Mouse (Mus musculus) macrophage (primary cell): Measurements from ENCODE around the gene Negr1. TPM values are rescaled to one million over a fixed set of nuclear protein-coding genes. Genes with fewer than 3 reads are reported as not detected.

Source experiments
- H3K27ac ChIP-seq: fragments of 350-480 bp; formaldehyde crosslinking; 2 replicates; pipeline ENCODE4 v1.9.0; 2021
- H3K36me3 ChIP-seq: fragments of 350-480 bp; formaldehyde crosslinking; 2 replicates; pipeline ENCODE4 v1.9.0; 2021; ENCODE audit errors: inconsistent target
- H3K4me3 ChIP-seq: fragments of 350-480 bp; formaldehyde crosslinking; 2 replicates; pipeline ENCODE4 v1.9.0; 2021; ENCODE audit errors: inconsistent target
- H3K79me2 ChIP-seq: fragments of 350-480 bp; formaldehyde crosslinking; 2 replicates; pipeline ENCODE4 v1.9.0; 2021; ENCODE audit errors: inconsistent target
- WGBS: methylation state at CpG from one replicate; pipeline ENCODE4 v1.1.7; 2026; ENCODE audit warnings: inconsistent platforms; ENCODE audit not compliant: missing documents; 5-methylcytosine and 5-hydroxymethylcytosine counted together
- polyA plus RNA-seq: library from polyadenylated mRNA; stranded (reverse); fragments of 250-400 nt; gene quantifications from 3 replicates; pipeline ENCODE4 v1.2.4, GENCODE M21; 2018; ENCODE audit warnings: inconsistent platforms

The Negr1 gene
- polyA plus RNA-seq, 1 experiment from 2014 or later = not detected

DNA sequence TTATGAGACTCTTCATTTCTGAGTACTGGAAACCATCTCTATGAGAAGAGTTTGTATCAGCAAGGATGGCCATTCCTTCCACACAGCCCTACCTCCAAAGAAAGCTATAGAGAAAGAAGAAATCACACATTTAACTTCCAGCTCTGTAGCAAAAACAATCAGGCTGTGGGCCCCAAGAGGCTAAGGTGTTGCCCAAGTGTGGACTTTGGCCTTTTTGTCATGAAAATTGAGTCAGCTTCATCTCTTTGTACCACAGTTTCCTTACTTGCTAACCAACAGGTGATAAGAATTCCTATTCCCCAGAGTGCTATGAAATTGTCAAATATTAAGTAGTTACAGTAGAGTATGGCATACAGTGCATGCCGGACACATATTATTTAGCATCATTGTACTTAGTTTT lies 369.9 kb downstream of the Negr1 start:
- Histone ChIP-seq H3K4me3 (no peak overlapping the region), H3K27ac (no peak overlapping the region), H3K79me2 (no peaks in the 10 kb centered on the region), H3K36me3 (no peaks in the 10 kb centered on the region)
- WGBS = 100% methylated on average over 1 of the region's 1 CpGs

DNA sequence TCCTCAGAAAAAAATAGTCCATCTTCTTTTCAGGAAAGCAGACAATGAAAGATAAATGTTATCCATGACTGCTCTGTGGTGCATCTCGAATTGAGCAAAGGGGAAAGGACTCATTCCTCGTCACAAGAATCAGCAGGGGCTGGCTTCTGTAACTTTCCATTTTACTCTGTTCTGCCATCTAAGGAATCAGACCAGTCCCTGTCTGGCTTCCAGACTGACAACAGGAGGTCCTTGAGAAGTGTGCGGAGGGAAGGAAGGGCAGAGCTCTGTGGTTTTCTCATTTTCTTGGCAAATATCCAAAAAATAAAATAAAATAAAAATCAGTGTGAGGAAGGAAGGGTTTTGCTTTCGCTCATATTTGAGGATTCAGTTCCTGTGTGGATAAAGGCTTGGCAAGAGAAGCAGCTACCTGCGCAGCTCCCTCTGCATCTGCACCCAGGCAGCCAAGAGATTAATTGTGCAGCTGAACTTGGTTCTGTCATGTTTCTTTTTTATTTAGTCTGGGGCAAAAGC lies 373.2 kb downstream of the Negr1 start:
- 80% methylated on average over 5 of the region's 5 CpGs for WGBS

GRCm38 (mm10) chr3:156947404-156947803 lies 385.8 kb downstream of the Negr1 start:
- H3K36me3 ChIP-seq = no peaks in the 10 kb centered on the region
- H3K79me2 ChIP-seq = no peaks in the 10 kb centered on the region
- H3K27ac ChIP-seq = no peak overlapping the region
- H3K4me3 ChIP-seq = no peak overlapping the region
- 77% methylated on average over 6 of the region's 6 CpGs for WGBS

More for the DNA sequence above, 373.2 kb downstream of the Negr1 start:
- Histone ChIP-seq H3K79me2 (no peaks in the 10 kb centered on the region), H3K4me3 (no peak overlapping the region), H3K27ac (no peak overlapping the region), H3K36me3 (no peaks in the 10 kb centered on the region)

- Histone ChIP-seq H3K36me3 (no peaks in the 10 kb centered on the region), H3K4me3 (no peak overlapping the region), H3K27ac (no peak overlapping the region), H3K79me2 (no peaks in the 10 kb centered on the region)
- WGBS = 77% methylated on average over 6 of the region's 6 CpGs
These were observed 391.4 kb downstream of the Negr1 start for GRCm38 (mm10) chr3:156952970-156953369.

GRCm38 (mm10) chr3:156955094-156955493 lies 393.5 kb downstream of the Negr1 start:
- 96% methylated on average over 4 of the region's 4 CpGs for WGBS
- Histone ChIP-seq H3K36me3 (no peaks in the 10 kb centered on the region), H3K27ac (no peak overlapping the region), H3K4me3 (no peak overlapping the region), H3K79me2 (no peaks in the 10 kb centered on the region)

DNA sequence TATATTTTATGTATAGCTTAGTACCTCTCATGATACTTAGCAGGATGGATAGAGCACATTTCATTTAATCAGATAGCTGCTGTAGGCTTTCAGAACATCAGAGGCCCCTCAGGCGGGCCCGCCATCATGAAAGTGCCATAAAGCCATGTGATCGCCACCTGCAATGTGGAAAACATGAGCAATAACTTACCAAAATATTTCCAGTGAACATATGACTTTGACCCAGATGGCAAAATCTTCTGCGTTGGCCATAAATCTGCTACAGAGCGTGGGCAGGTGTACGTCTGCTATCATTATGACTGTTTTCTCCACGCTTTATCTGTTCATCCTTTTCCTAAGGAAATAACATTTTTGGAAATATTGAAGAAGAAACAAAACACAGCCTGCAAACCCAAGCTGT lies 397.0 kb downstream of the Negr1 start:
- 94% methylated on average over 7 of the region's 7 CpGs for WGBS
- no peak overlapping the region for H3K27ac ChIP-seq
- H3K36me3 ChIP-seq = no peaks in the 10 kb centered on the region
- H3K79me2 ChIP-seq = no peaks in the 10 kb centered on the region
- no peak overlapping the region for H3K4me3 ChIP-seq

DNA sequence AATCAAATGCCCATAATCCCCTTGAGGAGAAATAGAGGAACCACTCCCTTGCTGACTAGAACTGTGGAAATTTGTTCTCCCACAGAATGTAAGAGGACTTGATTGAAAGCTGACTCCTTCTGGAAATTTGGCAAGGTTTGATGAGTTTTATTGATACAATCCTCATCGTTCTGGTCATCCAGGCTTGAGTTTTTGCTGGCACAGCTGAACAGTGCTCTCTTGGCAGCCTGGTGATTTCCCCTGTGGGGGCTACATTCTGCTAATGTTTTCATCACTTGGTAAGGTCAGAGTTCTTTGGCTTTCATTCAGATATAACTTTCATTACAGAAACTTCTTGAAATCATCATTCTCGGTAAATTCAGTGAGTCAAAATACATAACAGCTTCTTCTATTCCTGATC lies 407.2 kb downstream of the Negr1 start:
- H3K79me2 ChIP-seq = no peaks in the 10 kb centered on the region
- no peaks in the 10 kb centered on the region for H3K36me3 ChIP-seq
- no peak overlapping the region for H3K27ac ChIP-seq
- WGBS = 75% methylated on average over 2 of the region's 2 CpGs
- H3K4me3 ChIP-seq = no peak overlapping the region

DNA sequence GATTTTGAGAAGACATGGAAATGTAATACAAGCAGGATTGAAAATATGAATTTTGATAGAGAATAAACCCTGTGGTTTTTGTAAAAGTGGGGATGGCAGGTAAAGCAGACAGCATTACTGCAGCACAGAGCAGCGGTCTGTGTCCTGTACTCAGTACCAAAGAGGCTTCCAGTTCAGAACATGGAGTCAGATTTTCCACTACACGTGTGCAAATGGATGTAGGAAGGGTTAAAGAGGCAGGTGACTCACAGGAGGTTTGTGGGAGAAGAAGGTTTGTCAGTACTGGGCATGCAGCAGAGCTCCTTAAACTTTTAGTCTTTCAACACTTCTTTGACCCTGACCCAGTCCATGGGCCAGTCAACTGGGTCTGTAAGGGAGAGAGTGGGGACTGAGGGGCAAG lies 409.5 kb downstream of the Negr1 start:
- no peak overlapping the region for H3K27ac ChIP-seq
- H3K36me3 ChIP-seq = no peaks in the 10 kb centered on the region
- H3K4me3 ChIP-seq = no peak overlapping the region
- H3K79me2 ChIP-seq = no peaks in the 10 kb centered on the region
- WGBS = 62% methylated on average over 2 of the region's 2 CpGs

- WGBS = 68% methylated on average over 2 of the region's 2 CpGs
- Histone ChIP-seq H3K4me3 (no peak overlapping the region), H3K36me3 (no peaks in the 10 kb centered on the region), H3K27ac (no peak overlapping the region), H3K79me2 (no peaks in the 10 kb centered on the region)
These were observed 415.2 kb downstream of the Negr1 start for GRCm38 (mm10) chr3:156976816-156977215.

DNA sequence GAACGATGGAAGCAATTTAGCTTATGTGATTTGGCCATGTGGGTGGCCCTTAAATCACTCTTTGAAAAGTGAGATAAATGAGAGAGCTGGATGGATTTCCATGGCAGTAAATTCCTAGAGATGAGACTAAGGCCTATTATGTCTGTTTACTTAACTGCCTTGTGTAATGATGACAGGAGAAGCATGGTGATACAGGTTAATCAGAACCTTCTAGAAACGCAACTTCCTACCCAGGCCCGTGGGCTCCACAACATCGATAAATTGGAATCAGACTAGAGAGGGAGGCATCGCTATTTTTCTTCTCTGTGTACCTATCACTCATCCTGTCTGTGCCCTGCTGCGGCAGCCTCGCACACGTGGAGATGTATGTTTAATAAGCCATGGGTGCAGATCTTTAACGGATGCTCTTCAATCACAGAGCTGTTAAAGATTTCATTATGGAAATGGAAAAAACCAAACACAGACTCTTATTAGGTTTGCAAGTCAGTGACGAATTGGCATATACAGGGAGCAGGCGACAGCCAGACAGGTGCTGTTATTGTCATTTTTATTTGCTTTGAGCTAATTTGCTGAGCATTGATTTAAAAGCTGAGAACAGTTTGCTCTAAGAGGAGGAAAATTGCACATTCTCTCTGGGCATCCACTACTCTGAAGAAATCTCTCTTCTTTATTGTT lies 418.6 kb downstream of the Negr1 start:
- no peak overlapping the region for H3K27ac ChIP-seq
- WGBS = 92% methylated on average over 11 of the region's 11 CpGs
- H3K79me2 ChIP-seq = no peaks in the 10 kb centered on the region
- H3K36me3 ChIP-seq = no peaks in the 10 kb centered on the region
- H3K4me3 ChIP-seq = no peak overlapping the region

GRCm38 (mm10) chr3:156982102-156982501 lies 420.5 kb downstream of the Negr1 start:
- no peak overlapping the region for H3K27ac ChIP-seq
- H3K79me2 ChIP-seq = no peaks in the 10 kb centered on the region
- 88% methylated on average over 4 of the region's 4 CpGs for WGBS
- H3K36me3 ChIP-seq = no peaks in the 10 kb centered on the region
- no peak overlapping the region for H3K4me3 ChIP-seq

GRCm38 (mm10) chr3:156987113-156987512 lies 425.5 kb downstream of the Negr1 start:
- 88% methylated on average over 3 of the region's 3 CpGs for WGBS
- Histone ChIP-seq H3K79me2 (no peaks in the 10 kb centered on the region), H3K4me3 (no peak overlapping the region), H3K36me3 (no peaks in the 10 kb centered on the region), H3K27ac (no peak overlapping the region)

GRCm38 (mm10) chr3:156992171-156992570 lies 430.6 kb downstream of the Negr1 start:
- H3K79me2 ChIP-seq = no peaks in the 10 kb centered on the region
- H3K4me3 ChIP-seq = no peak overlapping the region
- H3K27ac ChIP-seq = no peak overlapping the region
- no peaks in the 10 kb centered on the region for H3K36me3 ChIP-seq
- WGBS = 38% methylated on average over 2 of the region's 2 CpGs

GRCm38 (mm10) chr3:156992811-156993210 lies 431.2 kb downstream of the Negr1 start:
- WGBS = 82% methylated on average over 1 of the region's 1 CpGs
- H3K36me3 ChIP-seq = no peaks in the 10 kb centered on the region
- H3K4me3 ChIP-seq = no peak overlapping the region
- no peak overlapping the region for H3K27ac ChIP-seq
- H3K79me2 ChIP-seq = no peaks in the 10 kb centered on the region

- Histone ChIP-seq H3K79me2 (no peaks in the 10 kb centered on the region), H3K27ac (no peak overlapping the region), H3K36me3 (no peaks in the 10 kb centered on the region), H3K4me3 (no peak overlapping the region)
- 77% methylated on average over 5 of the region's 5 CpGs for WGBS
These were observed 437.7 kb downstream of the Negr1 start for GRCm38 (mm10) chr3:156999177-156999808.
